Mouse (Mus musculus) embryonic stem cell, embryonic (primary cell): ENCODE results near the gene Fmnl1.

Experiments used
- CTCF ChIA-PET, 4 experiments: fragments of 300-600 bp in 2 of 4; fragments of 350-600 bp in 2 of 4; sonication (Branson Sonifier 250); formaldehyde crosslinking; loops; one replicate each; lab custom pipeline; 2022; ENCODE audit warnings: inconsistent platforms in 2 of 4; lab: Charles Lee
- POLR2A ChIA-PET, 4 experiments: fragments of 300-600 bp in 2 of 4; fragments of 350-600 bp in 2 of 4; sonication (Branson Sonifier 250); formaldehyde crosslinking; loops; one replicate each; lab custom pipeline; 2022; ENCODE audit warnings: antibody characterized with exemption in 4 of 4, inconsistent platforms in 1 of 4; lab: Charles Lee

The Fmnl1 gene

GRCm38 (mm10) chr11:103184891-103185290 is 14.0 kb downstream of the Fmnl1 start:
- ChIA-PET POLR2A (interaction anchor here in 2 of 4 experiments (0.8 to 1.8 kb wide), 19 partner anchors 9 to 148 kb away, joined by 3 to 10 read pairs (median 4); partner anchors contain the start of genes Hexim1 (in 2 of the 2) and Fmnl1 (in 1 of the 2)), CTCF (interaction anchor here (0.6 to 2.4 kb wide), 30 partner anchors 8 to 292 kb away, joined by 3 to 26 read pairs (median 4); partner anchors contain the start of genes Acbd4 (in 1 of the 4), Fmnl1 (in 1 of the 4), Plcd3 (in 1 of the 4) and Spata32 (in 1 of the 4))

- ChIA-PET POLR2A (interaction anchor here (0.5 to 1.7 kb wide), 16 partner anchors 24 to 506 kb away, joined by 3 to 10 read pairs (median 4); partner anchors contain the start of genes Hexim1 (in 3 of the 4) and Plekhm1 (in 1 of the 4)), CTCF (interaction anchor here (0.6 to 1.9 kb wide), 38 partner anchors 8 to 1202 kb away, joined by 3 to 18 read pairs (median 4); partner anchors contain the start of genes 1700023F06Rik (in 1 of the 4), Hexim1 (in 1 of the 4), Kif18b (in 1 of the 4) and Spata32 (in 1 of the 4))
Observed at GRCm38 (mm10) chr11:103192230-103192955, 21.5 kb downstream of the Fmnl1 start.

DNA sequence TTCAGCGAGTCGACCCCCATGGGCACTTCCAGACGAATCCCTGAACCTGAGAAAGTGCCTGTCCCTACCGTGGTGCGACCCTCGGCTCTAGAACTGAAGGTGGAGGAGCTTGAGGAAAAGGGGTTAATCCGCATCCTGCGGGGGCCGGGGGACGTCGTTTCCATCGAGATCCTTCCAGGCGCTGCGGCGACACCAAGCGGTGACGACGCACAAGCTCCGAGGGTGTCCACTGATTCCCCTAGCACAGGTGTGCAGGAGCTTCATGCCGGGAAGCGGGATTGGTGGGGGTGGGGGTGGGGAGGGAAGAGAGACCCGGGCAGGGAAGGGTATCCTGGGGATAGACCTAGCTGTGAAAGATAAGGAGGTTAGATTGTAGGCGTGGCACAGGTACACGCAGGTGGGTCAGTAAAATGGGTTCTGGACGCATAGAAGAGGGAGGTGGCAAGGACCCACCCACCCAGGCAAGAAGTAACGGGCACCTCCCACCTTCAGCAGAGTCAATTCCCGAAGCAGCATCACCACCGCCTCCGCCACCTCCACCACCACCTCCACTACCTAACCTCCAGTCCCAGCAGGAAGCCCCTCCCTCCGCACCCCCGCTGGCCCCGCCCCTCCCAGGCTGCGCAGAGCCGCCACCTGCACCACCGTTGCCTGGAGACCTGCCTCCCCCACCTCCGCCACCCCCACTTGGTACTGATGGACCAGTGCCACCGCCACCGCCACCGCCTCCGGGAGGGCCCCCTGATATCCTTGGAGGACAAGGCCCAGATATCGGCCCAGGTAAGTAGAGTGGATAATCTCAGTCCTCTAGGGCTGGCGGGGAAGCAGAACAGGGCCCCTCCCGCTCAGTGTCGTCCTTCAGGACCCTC is 22.3 kb downstream of the Fmnl1 start:
- POLR2A ChIA-PET, result interaction anchor here in 3 of 4 experiments (0.5 to 1.7 kb wide), 14 partner anchors 18 to 220 kb away, joined by 3 to 10 read pairs (median 4); partner anchors contain the start of genes Hexim1 (in 3 of the 3) and Plekhm1 (in 1 of the 3)
- CTCF ChIA-PET, result interaction anchor here (0.5 to 1.9 kb wide), 40 partner anchors 9 to 1203 kb away, joined by 3 to 18 read pairs (median 5); partner anchors contain the start of genes 1700023F06Rik (in 1 of the 4), Hexim1 (in 1 of the 4), Kif18b (in 1 of the 4) and Spata32 (in 1 of the 4)

- POLR2A ChIA-PET, result interaction anchor here in 2 of 4 experiments (0.5 to 0.7 kb wide), 2 partner anchors 61 to 170 kb away, joined by 3 to 4 read pairs; partner anchors contain the start of gene Arhgap27 (in 1 of the 2)
- CTCF ChIA-PET, result interaction anchor here (0.5 to 1.9 kb wide), 7 partner anchors 22 to 159 kb away, joined by 3 to 9 read pairs (median 5); no protein-coding TSS in a partner anchor
Observed at GRCm38 (mm10) chr11:103193825-103194168, 22.9 kb downstream of the Fmnl1 start.

- POLR2A ChIA-PET, result interaction anchor here in 3 of 4 experiments (0.8 to 2.7 kb wide), 8 partner anchors 11 to 80 kb away, joined by 3 to 8 read pairs (median 4); partner anchors contain the start of genes Hexim1 (in 1 of the 3) and Spata32 (in 1 of the 3)
- CTCF ChIA-PET, result interaction anchor here in 3 of 4 experiments (0.9 to 1.3 kb wide), 4 partner anchors 37 to 269 kb away, joined by 3 to 4 read pairs (median 3); no protein-coding TSS in a partner anchor
Observed at GRCm38 (mm10) chr11:103195236-103195635, 24.3 kb downstream of the Fmnl1 start.

DNA sequence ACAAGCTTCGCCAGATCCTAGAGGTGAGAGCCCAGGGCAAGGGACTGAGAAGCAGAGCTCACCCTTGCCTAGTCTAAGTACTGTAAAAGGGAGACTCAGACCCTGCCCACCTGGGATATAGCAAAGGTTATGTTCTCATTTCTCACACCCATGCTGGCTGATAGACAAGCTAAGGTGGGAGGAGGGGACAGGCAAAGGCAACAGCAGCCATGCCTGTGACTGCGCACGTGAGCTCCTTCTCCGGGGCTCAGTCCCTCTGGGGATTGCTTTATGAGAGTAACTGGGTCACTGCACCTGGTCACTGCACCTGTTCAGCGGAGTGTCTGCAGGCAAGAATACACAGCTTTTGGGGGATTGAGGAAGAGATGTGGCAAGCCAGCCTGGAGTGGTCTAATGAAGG is 24.7 kb downstream of the Fmnl1 start:
- ChIA-PET CTCF (interaction anchor here in 3 of 4 experiments (0.9 to 1.4 kb wide), 5 partner anchors 27 to 269 kb away, joined by 3 to 4 read pairs (median 3); no protein-coding TSS in a partner anchor), POLR2A (interaction anchor here in 3 of 4 experiments (0.6 to 2.7 kb wide), 10 partner anchors 11 to 146 kb away, joined by 3 to 10 read pairs (median 4); partner anchors contain the start of genes Hexim1 (in 1 of the 3) and Spata32 (in 1 of the 3))

- POLR2A ChIA-PET, result interaction anchor here in 2 of 4 experiments (1.6 to 2.7 kb wide), 2 partner anchors 22 to 82 kb away, joined by 5 to 8 read pairs; partner anchors contain the start of gene Hexim1 (in 1 of the 2)
- CTCF ChIA-PET, result interaction anchor here in 2 of 4 experiments (0.6 to 1.6 kb wide), 3 partner anchors 125 to 1226 kb away, joined by 3 to 4 read pairs (median 4); no protein-coding TSS in a partner anchor
Observed at GRCm38 (mm10) chr11:103197340-103197739, 26.4 kb downstream of the Fmnl1 start.

GRCm38 (mm10) chr11:103198339-103198738 is 27.4 kb downstream of the Fmnl1 start:
- ChIA-PET POLR2A (interaction anchor here in 2 of 4 experiments (0.6 to 2.1 kb wide), 11 partner anchors 10 to 214 kb away, joined by 3 to 15 read pairs (median 4); partner anchors contain the start of genes Hexim1 (in 2 of the 2) and Plekhm1 (in 1 of the 2)), CTCF (interaction anchor here in 3 of 4 experiments (0.6 to 1.7 kb wide), 7 partner anchors 12 to 270 kb away, joined by 3 to 6 read pairs (median 4); no protein-coding TSS in a partner anchor)

GRCm38 (mm10) chr11:103198911-103199803 is 28.2 kb downstream of the Fmnl1 start:
- CTCF ChIA-PET, result interaction anchor here in 3 of 4 experiments (0.6 to 1.7 kb wide), 15 partner anchors 11 to 619 kb away, joined by 3 to 6 read pairs (median 3); no protein-coding TSS in a partner anchor
- POLR2A ChIA-PET, result interaction anchor here in 3 of 4 experiments (0.5 to 2.1 kb wide), 31 partner anchors 10 to 379 kb away, joined by 3 to 15 read pairs (median 4); partner anchors contain the start of genes Hexim1 (in 3 of the 3), Dcakd (in 1 of the 3), Kif18b (in 1 of the 3) and Nmt1 (in 1 of the 3)

DNA sequence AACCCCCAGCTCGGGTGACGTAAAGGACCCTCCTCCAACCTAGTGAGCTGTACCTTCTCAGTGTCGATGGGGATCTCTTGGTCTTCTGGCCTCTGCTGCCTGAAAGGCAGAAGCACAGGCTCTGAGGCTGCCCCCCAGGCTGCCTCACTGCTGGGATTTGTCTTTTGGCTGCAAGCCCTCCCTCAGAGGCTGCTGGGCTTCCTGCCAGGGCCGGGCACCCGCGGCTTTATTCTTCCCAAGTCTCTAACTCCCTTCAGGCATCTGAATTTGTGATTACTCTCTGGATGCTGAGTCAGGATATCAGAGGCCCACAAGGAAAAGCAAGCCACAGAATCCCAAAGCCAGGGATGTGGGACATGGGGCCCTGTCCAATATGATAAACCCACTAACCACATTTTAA is 30.8 kb downstream of the Fmnl1 start:
- POLR2A ChIA-PET, result interaction anchor here in 1 of 4 experiments (0.6 kb wide), 1 partner anchor 35 kb away, joined by 3 read pairs; no protein-coding TSS in a partner anchor
- CTCF ChIA-PET, result interaction anchor here in 1 of 4 experiments (0.6 kb wide), 1 partner anchor 130 kb away, joined by 5 read pairs; no protein-coding TSS in a partner anchor

DNA sequence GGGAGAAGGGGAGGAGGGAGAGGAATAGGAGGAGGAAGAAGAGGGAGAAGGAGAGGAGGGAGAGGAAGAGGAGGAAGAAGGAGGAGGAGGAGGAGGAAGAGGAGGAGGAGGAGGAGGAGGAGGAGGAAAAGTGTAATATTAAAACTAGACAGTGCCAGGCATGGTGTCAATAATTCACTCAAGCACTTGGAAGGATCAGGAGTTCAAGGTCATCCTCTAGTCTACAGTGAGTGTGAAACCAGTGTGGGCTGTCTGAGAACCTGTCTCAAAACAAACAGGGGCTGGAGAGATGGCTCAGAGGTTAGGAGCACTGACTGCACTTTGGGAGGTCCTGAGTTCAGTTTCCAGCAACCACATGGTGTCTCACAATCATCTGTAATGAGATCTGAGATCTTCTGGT is 31.5 kb downstream of the Fmnl1 start:
- CTCF ChIA-PET, result interaction anchor here in 2 of 4 experiments (0.6 kb wide), 2 partner anchors 129 to 226 kb away, joined by 5 to 8 read pairs; no protein-coding TSS in a partner anchor
- POLR2A ChIA-PET, result no interaction called here

GRCm38 (mm10) chr11:103206203-103206602 is 35.3 kb downstream of the Fmnl1 start:
- POLR2A ChIA-PET, result interaction anchor here in 3 of 4 experiments (0.5 to 1.3 kb wide), 6 partner anchors 18 to 622 kb away, joined by 3 to 8 read pairs (median 4); partner anchors contain the start of gene Hexim1 (in 1 of the 3)
- CTCF ChIA-PET, result no interaction called here

- ChIA-PET CTCF (interaction anchor here in 3 of 4 experiments (0.6 to 1.2 kb wide), 4 partner anchors 16 to 269 kb away, joined by 3 to 5 read pairs (median 4); no protein-coding TSS in a partner anchor), POLR2A (interaction anchor here in 2 of 4 experiments (0.6 to 1.4 kb wide), 4 partner anchors 28 to 75 kb away, joined by 3 read pairs; partner anchors contain the start of gene Map3k14 (in 1 of the 2))
Observed at GRCm38 (mm10) chr11:103208458-103208857, 37.6 kb downstream of the Fmnl1 start, which contains the start of gene 1700023F06Rik. Gene 1700023F06Rik, minus strand, starts transcription at chr11:103208558.

- ChIA-PET CTCF (interaction anchor here in 3 of 4 experiments (0.5 to 1.4 kb wide), 6 partner anchors 11 to 455 kb away, joined by 3 to 4 read pairs (median 3); no protein-coding TSS in a partner anchor), POLR2A (interaction anchor here in 3 of 4 experiments (0.9 to 1.5 kb wide), 8 partner anchors 10 to 169 kb away, joined by 3 to 4 read pairs (median 4); partner anchors contain the start of gene Hexim1 (in 2 of the 3))
Observed at GRCm38 (mm10) chr11:103210291-103210690, 39.4 kb downstream of the Fmnl1 start.

DNA sequence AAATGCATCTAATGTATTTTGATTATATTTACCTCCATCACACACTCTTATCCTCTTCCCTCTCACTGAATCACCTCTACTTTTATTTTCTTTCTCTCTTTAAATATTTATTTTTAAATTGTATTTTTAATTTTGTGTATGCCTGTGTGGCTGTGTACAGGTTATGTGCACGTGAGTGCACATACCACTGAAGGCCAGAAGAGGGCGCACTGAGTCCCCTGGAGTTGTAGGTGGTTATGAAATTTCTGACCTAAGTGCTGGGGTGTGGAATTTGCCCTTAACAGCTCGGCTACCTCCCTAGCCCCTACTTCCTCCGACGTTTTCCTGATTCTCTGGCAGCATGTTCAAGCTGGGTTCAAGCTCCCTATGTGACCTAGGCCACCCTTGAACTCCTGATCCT is 42.8 kb downstream of the Fmnl1 start:
- ChIA-PET POLR2A (interaction anchor here in 2 of 4 experiments (0.6 to 1.2 kb wide), 4 partner anchors 13 to 310 kb away, joined by 3 read pairs; partner anchors contain the start of gene Hexim1 (in 1 of the 2)), CTCF (interaction anchor here in 1 of 4 experiments (1.3 to 1.7 kb wide), 2 partner anchors 19 to 39 kb away, joined by 3 to 4 read pairs; no protein-coding TSS in a partner anchor)
